Mouse (Mus musculus) kidney, adult 2 months (tissue): ENCODE data around the gene Slc25a1.

ENCODE experiments used
- CTCF ChIP-seq: fragments of 200-500 bp; conservative IDR thresholded peaks from 2 replicates; pipeline ENCODE4 v1.5.1; 2011; ENCODE audit warnings: low read depth, mild to moderate bottlenecking, control low read depth, low read length, moderate library complexity, mixed read lengths; ENCODE audit not compliant: insufficient read depth, insufficient read length
- POLR2A ChIP-seq: fragments of 200-500 bp; IDR thresholded peaks from one replicate; pipeline ENCODE4 v1.6.1; 2011; ENCODE audit warnings: low read depth, low read length, control low read depth

DNA sequence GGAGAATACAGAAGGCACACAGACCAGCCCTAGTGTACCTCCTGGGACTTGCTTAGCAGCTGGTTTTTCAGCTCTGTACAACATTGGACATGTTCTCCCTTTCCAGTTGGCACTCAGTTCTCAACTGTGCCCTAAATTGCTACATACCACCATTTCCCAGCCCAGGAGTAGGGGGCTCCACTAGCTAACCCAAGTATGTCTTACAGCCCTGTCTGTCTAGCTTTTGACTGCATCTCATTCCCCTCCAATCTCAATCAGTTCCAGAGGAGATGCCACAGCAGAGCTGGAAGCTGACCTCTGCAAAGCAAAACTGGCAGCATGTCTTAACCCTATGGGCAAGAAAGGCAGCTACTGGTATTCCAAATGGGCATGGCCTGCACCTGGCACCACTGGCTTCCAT is 31.9 kb downstream of the Slc25a1 start:
- TF ChIP-seq POLR2A (no peak), CTCF (no peak)
